Mouse (Mus musculus): ENCODE results near the gene C87436.
"Not testable (repeated sequence)": the region's sequence is repeated elsewhere in the genome, so short reads cannot be mapped to it uniquely, and the experiment has no call there.

The C87436 gene

DNA sequence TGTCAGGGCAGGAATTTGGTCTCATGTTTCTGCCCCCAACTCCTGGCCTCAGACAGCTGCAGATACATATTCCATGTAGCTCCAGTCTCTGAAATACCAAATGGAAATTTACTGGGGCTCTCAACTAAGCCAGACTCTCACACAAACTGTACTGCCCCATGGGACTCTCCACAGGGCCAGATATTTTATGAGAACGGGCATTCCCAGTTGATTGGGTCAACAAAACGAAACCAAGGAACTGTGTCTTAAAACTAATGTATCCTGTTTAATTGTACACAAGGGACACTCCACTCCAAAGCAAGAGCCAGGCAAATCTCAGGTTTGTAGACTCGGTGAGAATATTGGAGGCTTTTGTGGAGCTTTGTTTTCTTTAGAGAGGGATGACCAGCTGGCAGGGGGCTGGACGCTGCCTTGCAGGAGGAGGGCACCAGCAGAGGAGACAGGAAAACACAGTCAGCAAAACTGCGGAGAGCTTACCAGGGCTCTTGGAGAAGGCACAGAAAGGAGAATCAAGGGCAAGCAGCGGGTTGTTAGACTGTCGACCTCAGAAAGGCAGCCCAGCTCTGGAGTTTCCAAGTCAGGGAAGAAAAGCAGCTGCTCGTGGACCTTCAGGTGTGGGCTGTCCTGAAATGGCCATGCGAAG lies 42.1 kb downstream of the C87436 start:
- no peak overlapping the region for H3K4me3 ChIP-seq (replicated peaks; ENCODE audit: low read length)
- TF ChIP-seq CTCF (conservative IDR thresholded peaks at IDR 0.05; ENCODE audit: low read length), result no peak
- no peak for TF ChIP-seq POU5F1 (IDR thresholded peaks at IDR 0.05; ENCODE audit: borderline replicate concordance, low read length)
- no peak for TF ChIP-seq NANOG (IDR thresholded peaks at IDR 0.05; ENCODE audit: borderline replicate concordance, low read length)
- H3K27me3 ChIP-seq (ENCODE audit: insufficient read depth, low read length), result no peaks in the 10 kb centered on the region
- no peaks in the 10 kb centered on the region for H3K9me3 ChIP-seq (ENCODE audit: low read length)
- peaks cover 18% of the 10 kb centered on the region for H3K36me3 ChIP-seq (ENCODE audit: insufficient read depth, low read length)
- peaks cover 30% of the 10 kb centered on the region for H3K4me1 ChIP-seq (replicated peaks; ENCODE audit: low read depth, low read length)

DNA sequence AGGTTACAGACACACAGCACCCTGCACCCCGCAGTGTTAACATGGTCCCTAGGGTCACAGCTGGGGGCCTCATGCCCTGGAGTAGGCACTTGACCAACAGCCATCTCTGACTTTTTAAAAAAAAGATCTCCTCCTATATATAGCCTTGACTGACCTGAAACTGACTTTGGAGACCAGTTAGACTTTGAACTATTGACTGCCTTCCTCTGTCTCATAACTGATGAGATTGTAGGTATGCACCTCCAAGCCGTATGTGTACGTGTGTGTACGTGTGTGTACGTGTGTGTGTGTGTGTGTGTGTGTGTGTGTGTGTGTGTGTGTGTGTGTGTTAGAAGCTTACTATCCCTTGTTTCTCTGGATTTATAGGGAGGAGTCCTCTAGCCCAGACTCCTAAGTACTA lies 43.7 kb downstream of the C87436 start:
- TF ChIP-seq CTCF (conservative IDR thresholded peaks at IDR 0.05; ENCODE audit: low read length) (no peak), POU5F1 (IDR thresholded peaks at IDR 0.05; ENCODE audit: borderline replicate concordance, low read length) (no peak), NANOG (IDR thresholded peaks at IDR 0.05; ENCODE audit: borderline replicate concordance, low read length) (no peak)
- Histone ChIP-seq H3K27me3 (ENCODE audit: insufficient read depth, low read length) (no peaks in the 10 kb centered on the region), H3K9me3 (ENCODE audit: low read length) (no peaks in the 10 kb centered on the region), H3K4me1 (replicated peaks; ENCODE audit: low read depth, low read length) (peaks cover 36% of the 10 kb centered on the region), H3K4me3 (replicated peaks; ENCODE audit: low read length) (no peak overlapping the region), H3K36me3 (ENCODE audit: insufficient read depth, low read length) (peaks cover 4% of the 10 kb centered on the region; the same call in 1 of the 2 replicates)

DNA sequence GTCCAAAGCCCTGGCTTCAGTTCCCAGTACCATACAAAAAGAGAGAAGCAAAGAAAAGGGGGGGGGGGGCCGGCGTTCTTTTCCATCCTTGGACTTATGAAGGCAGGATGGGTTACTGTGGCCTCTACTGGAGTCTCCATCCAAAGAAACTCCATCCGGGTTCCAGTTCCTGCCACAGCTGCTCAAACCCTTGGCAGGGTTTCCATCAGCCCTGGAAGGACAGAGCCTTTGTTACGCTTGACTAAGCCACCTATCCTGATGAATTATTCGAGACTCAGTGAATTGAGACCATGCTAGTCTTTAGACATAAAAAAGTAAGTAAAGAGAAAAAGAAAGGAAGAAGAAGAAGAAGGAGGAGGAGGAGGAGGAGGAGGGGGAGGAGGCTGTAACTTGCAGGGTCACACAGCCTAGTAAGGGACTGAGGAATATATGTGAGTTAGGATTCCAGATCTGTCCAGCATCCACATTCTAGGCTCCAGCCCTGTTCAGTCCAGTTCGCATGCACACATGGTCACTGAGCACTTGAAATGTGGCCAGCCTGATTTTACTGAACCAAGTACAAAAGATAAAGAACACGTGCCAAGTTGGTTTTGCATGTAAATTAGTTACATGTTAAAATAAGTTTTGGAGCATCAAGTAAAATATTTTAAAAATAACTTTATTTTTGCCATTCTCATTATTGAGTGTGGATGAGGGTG lies 47.9 kb downstream of the C87436 start:
- peaks cover 39% of the 10 kb centered on the region for H3K4me1 ChIP-seq (replicated peaks; ENCODE audit: low read depth, low read length)
- no peaks in the 10 kb centered on the region for H3K27me3 ChIP-seq (ENCODE audit: insufficient read depth, low read length)
- peaks cover 4% of the 10 kb centered on the region; the same call in 1 of the 2 replicates for H3K36me3 ChIP-seq (ENCODE audit: insufficient read depth, low read length)
- H3K9me3 ChIP-seq (ENCODE audit: low read length), result peaks cover 11% of the 10 kb centered on the region
- TF ChIP-seq CTCF (conservative IDR thresholded peaks at IDR 0.05; ENCODE audit: low read length) (no peak), POU5F1 (IDR thresholded peaks at IDR 0.05; ENCODE audit: borderline replicate concordance, low read length) (no peak), NANOG (IDR thresholded peaks at IDR 0.05; ENCODE audit: borderline replicate concordance, low read length) (no peak)
- H3K4me3 ChIP-seq (replicated peaks; ENCODE audit: low read length), result 0 out of 2 replicates have a peak overlapping the region, but pooled peaks have one; percentile 26

DNA sequence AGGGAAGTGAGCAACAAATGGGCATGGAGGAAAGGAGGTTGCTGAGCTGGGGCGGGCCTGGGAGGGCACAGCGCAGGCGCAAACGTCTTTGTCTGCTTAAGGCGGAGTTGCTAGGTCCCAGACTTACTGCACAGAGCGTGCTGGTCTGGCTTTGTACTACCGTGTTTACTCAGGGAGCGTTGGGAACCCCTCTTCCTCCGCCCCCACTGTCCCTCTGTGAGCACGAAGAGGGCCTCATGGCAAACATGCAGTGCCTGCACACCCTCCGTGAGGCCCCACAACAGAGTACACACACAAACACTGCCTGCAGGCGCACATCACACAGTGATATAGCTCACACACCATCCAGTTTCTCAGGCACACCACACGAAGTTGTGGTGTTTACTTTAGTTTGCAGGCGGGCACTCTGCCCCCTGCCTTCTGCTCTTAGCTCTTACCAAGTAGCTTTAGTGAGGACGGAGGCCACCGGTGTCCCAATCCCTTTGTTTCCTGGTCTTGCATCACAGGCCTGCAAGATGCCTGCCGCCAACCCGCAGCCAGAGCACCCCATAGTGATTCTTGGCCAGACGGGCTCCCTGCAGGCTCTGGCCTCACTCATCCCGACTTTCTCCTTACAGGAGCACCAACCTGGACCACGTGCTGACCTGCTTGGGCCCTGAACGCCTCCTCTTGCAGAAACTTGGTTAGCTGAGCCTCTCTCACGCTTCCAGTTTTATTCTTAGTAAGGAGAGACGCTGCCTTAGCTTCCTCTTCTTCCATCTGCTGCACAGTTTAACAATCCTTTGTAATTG lies 49.4 kb downstream of the C87436 start:
- H3K27me3 ChIP-seq (ENCODE audit: insufficient read depth, low read length), result no peaks in the 10 kb centered on the region
- H3K4me3 ChIP-seq (replicated peaks; ENCODE audit: low read length), result peak overlapping the region; percentile 68
- H3K36me3 ChIP-seq (ENCODE audit: insufficient read depth, low read length), result peaks cover 4% of the 10 kb centered on the region; the same call in 1 of the 2 replicates
- TF ChIP-seq POU5F1 (IDR thresholded peaks at IDR 0.05; ENCODE audit: borderline replicate concordance, low read length) (no peak), NANOG (IDR thresholded peaks at IDR 0.05; ENCODE audit: borderline replicate concordance, low read length) (no peak), CTCF (conservative IDR thresholded peaks at IDR 0.05; ENCODE audit: low read length) (no peak)
- peaks cover 11% of the 10 kb centered on the region for H3K9me3 ChIP-seq (ENCODE audit: low read length)
- peaks cover 38% of the 10 kb centered on the region for H3K4me1 ChIP-seq (replicated peaks; ENCODE audit: low read depth, low read length)

DNA sequence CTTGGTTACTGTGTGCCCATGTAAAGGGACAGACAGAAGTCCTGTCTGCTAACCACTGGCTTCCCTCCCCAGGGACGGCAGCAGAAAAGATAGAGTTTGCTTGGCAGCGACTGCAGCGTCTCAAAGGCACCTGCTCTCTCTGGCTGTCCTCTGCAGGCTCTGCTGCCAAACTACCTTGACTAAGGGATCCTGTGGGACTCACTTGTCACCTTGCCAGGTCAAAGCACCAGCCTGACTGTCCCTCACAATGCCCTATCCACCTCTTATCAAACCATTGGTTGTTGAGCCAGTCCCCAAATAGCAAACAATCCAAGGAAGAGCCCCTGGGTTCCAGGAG lies 49.9 kb downstream of the C87436 start:
- Histone ChIP-seq H3K4me3 (replicated peaks; ENCODE audit: low read length) (peak overlapping the region; percentile 68), H3K27me3 (ENCODE audit: insufficient read depth, low read length) (no peaks in the 10 kb centered on the region), H3K9me3 (ENCODE audit: low read length) (peaks cover 11% of the 10 kb centered on the region), H3K36me3 (ENCODE audit: insufficient read depth, low read length) (peaks cover 4% of the 10 kb centered on the region; the same call in 1 of the 2 replicates), H3K4me1 (replicated peaks; ENCODE audit: low read depth, low read length) (peaks cover 43% of the 10 kb centered on the region)
- TF ChIP-seq POU5F1 (IDR thresholded peaks at IDR 0.05; ENCODE audit: borderline replicate concordance, low read length) (no peak), NANOG (IDR thresholded peaks at IDR 0.05; ENCODE audit: borderline replicate concordance, low read length) (no peak), CTCF (conservative IDR thresholded peaks at IDR 0.05; ENCODE audit: low read length) (no peak)

DNA sequence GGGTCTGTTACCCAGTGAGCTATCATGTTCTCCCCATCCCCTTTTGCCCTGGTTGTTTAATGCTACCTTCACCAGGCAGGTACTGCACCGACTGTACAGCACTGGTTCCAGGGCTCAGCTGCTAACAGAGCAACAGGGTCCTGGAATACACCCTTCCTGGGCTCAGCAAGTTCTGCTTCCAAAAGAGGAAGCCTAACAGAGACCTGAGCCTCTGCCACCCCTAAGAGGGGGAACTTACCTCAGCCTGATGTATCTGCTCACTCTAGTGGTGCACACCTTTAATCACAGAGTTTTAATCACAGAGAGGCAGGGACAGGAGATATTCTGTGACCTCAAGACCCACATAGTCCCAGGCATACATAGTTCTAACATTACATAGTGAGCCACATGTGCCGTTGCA lies 51.8 kb downstream of the C87436 start:
- TF ChIP-seq CTCF (conservative IDR thresholded peaks at IDR 0.05; ENCODE audit: low read length) (no peak), POU5F1 (IDR thresholded peaks at IDR 0.05; ENCODE audit: borderline replicate concordance, low read length) (no peak), NANOG (IDR thresholded peaks at IDR 0.05; ENCODE audit: borderline replicate concordance, low read length) (no peak)
- H3K4me3 ChIP-seq (replicated peaks; ENCODE audit: low read length), result no peak overlapping the region
- no peaks in the 10 kb centered on the region for H3K36me3 ChIP-seq (ENCODE audit: insufficient read depth, low read length)
- peaks cover 55% of the 10 kb centered on the region for H3K4me1 ChIP-seq (replicated peaks; ENCODE audit: low read depth, low read length)
- H3K9me3 ChIP-seq (ENCODE audit: low read length), result peaks cover 11% of the 10 kb centered on the region
- no peaks in the 10 kb centered on the region for H3K27me3 ChIP-seq (ENCODE audit: insufficient read depth, low read length)

DNA sequence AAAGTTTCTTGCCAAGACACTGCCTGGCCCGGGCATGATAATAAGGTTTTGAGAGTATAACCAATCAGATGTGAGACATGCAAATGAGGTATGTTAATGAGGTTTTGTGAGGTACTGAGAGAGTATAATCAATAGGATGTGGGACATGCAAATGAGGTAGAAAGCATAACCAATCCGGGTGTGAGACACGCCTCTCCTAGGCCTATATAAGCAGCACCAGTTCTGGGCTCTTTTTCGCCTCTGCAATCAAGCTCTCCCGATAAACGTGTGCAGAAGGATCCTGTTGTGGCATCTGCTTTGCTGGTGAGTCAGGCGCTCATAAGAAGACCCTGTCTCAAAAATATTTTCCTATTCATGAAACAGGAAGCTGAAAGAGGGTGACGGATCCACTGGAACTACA lies 52.2 kb downstream of the C87436 start:
- Histone ChIP-seq H3K4me1 (replicated peaks; ENCODE audit: low read depth, low read length) (peaks cover 55% of the 10 kb centered on the region), H3K9me3 (ENCODE audit: low read length) (peaks cover 11% of the 10 kb centered on the region)
- H3K36me3 ChIP-seq (ENCODE audit: insufficient read depth, low read length); H3K27me3 ChIP-seq (ENCODE audit: insufficient read depth, low read length); H3K4me3 ChIP-seq (replicated peaks; ENCODE audit: low read length): not testable (repeated sequence)

DNA sequence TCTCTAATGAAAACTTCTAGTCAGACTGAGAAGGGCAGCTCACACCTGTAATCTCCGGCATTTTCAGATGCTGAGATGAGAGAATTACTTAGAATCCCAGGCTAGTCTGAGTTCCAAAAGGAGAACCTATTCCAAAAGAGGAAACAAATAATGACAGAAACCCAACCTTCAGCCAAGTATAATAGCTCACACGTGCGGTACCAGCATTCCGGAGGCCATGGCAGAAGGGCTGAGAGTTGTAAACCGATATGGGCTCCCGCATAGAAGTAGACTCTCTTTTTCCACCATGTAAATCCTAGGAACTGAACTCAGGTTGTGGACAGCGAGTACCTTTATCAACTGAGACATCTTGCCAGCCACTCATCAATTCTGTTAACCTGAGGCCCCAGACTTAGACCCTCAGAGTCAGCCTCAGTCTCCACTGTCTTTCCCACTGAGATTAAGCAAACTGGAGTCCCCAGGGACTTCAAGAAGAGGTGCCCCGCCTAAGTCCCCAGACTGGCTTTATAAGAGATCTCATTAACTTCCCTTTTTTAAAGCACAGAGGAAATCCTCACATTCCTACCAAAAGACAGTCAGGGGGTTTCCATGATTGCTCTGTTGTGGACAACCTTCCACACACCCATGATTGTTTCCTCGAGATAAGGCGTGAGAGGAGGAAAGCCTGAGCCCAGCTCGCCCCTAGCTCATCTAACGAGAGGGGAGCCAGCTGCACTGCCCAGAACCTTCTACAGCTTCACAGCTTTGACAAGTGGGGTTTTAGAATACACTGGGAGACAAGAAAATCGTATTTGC lies 55.5 kb downstream of the C87436 start:
- H3K9me3 ChIP-seq (ENCODE audit: low read length), result peaks cover 11% of the 10 kb centered on the region
- no peak overlapping the region for H3K4me3 ChIP-seq (replicated peaks; ENCODE audit: low read length)
- peaks cover 50% of the 10 kb centered on the region for H3K4me1 ChIP-seq (replicated peaks; ENCODE audit: low read depth, low read length)
- no peaks in the 10 kb centered on the region for H3K27me3 ChIP-seq (ENCODE audit: insufficient read depth, low read length)
- H3K36me3 ChIP-seq (ENCODE audit: insufficient read depth, low read length), result no peaks in the 10 kb centered on the region
- TF ChIP-seq POU5F1 (IDR thresholded peaks at IDR 0.05; ENCODE audit: borderline replicate concordance, low read length), result no peak
- no peak for TF ChIP-seq CTCF (conservative IDR thresholded peaks at IDR 0.05; ENCODE audit: low read length)
- no peak for TF ChIP-seq NANOG (IDR thresholded peaks at IDR 0.05; ENCODE audit: borderline replicate concordance, low read length)
